Mouse (Mus musculus) macrophage (primary cell): ENCODE data around the gene Plvap. TPM values are rescaled to one million over a fixed set of nuclear protein-coding genes. Genes with fewer than 3 reads are reported as not detected.

Source experiments
- H3K27ac ChIP-seq: fragments of 350-480 bp; formaldehyde crosslinking; 2 replicates; pipeline ENCODE4 v1.9.0; 2021
- H3K36me3 ChIP-seq: fragments of 350-480 bp; formaldehyde crosslinking; 2 replicates; pipeline ENCODE4 v1.9.0; 2021; ENCODE audit errors: inconsistent target
- H3K4me3 ChIP-seq: fragments of 350-480 bp; formaldehyde crosslinking; 2 replicates; pipeline ENCODE4 v1.9.0; 2021; ENCODE audit errors: inconsistent target
- H3K79me2 ChIP-seq: fragments of 350-480 bp; formaldehyde crosslinking; 2 replicates; pipeline ENCODE4 v1.9.0; 2021; ENCODE audit errors: inconsistent target
- WGBS: methylation state at CpG from one replicate; pipeline ENCODE4 v1.1.7; 2026; ENCODE audit warnings: inconsistent platforms; ENCODE audit not compliant: missing documents; 5-methylcytosine and 5-hydroxymethylcytosine counted together
- polyA plus RNA-seq: library from polyadenylated mRNA; stranded (reverse); fragments of 250-400 nt; gene quantifications from 3 replicates; pipeline ENCODE4 v1.2.4, GENCODE M21; 2018; ENCODE audit warnings: inconsistent platforms

Gene Plvap
- polyA plus RNA-seq, 1 experiment from 2014 or later, result not detected

- Histone ChIP-seq H3K79me2 (no peaks in the 10 kb centered on the region), H3K36me3 (no peaks in the 10 kb centered on the region), H3K4me3 (no peak overlapping the region), H3K27ac (no peak overlapping the region)
- WGBS, result 94% methylated on average over 20 of the region's 20 CpGs
Observed at GRCm38 (mm10) chr8:71457659-71458270, 53.8 kb downstream of the Plvap start.

DNA sequence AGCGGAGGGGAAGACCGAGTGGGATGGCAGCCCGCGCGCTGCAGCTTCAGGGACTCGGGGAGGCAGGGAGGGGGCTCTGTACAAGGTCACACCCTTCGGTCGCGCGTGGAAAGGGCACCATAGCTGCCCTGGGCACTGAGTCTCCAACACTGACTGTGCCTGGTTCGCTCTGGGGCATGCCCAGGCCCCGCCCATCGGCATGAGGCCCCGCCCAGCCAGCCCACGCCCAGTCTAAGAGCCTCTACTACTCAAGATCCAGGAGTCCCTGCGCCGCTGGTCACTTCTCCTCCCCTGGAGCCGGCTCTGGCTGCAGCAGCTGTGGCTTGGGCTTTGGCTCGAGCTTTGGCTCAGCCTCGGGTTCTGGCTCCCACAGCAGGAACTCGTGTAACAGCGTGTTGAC lies 54.6 kb downstream of the Plvap start:
- no peaks in the 10 kb centered on the region for H3K36me3 ChIP-seq
- H3K27ac ChIP-seq, result no peak overlapping the region
- no peak overlapping the region for H3K4me3 ChIP-seq
- H3K79me2 ChIP-seq, result no peaks in the 10 kb centered on the region
- 84% methylated on average over 20 of the region's 22 CpGs for WGBS

GRCm38 (mm10) chr8:71454668-71455067 lies 56.9 kb downstream of the Plvap start:
- WGBS, result 82% methylated on average over 8 of the region's 8 CpGs
- no peak overlapping the region for H3K4me3 ChIP-seq

GRCm38 (mm10) chr8:71452669-71453068 lies 58.9 kb downstream of the Plvap start:
- H3K36me3 ChIP-seq, result no peaks in the 10 kb centered on the region
- no peak overlapping the region for H3K4me3 ChIP-seq
- no peaks in the 10 kb centered on the region for H3K79me2 ChIP-seq
- H3K27ac ChIP-seq, result no peak overlapping the region
- 83% methylated on average over 2 of the region's 2 CpGs for WGBS

More at GRCm38 (mm10) chr8:71454668-71455067, 56.9 kb downstream of the Plvap start:
- Histone ChIP-seq H3K79me2 (no peaks in the 10 kb centered on the region), H3K27ac (no peak overlapping the region), H3K36me3 (no peaks in the 10 kb centered on the region)

DNA sequence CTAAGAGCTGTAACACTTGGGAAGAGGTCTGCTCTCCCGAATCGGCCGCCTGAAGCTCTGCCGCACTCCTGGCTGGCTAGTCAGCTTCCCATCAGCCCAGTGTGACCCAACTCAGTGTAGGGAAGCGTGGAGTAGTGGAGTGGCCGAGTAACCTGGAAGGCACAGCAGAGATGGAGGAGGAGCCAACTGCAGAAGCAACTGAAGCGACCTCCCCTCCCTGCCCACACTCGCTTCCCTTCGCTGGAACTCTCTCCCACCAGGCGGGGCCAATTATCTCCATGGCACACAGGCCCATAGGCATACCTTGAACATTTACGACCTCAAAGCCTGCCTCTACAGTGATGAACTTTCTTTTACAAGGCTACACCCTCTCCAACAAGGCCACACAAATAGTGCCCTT lies 59.8 kb downstream of the Plvap start:
- Histone ChIP-seq H3K4me3 (no peak overlapping the region), H3K79me2 (no peaks in the 10 kb centered on the region), H3K27ac (no peak overlapping the region), H3K36me3 (no peaks in the 10 kb centered on the region)
- WGBS, result 75% methylated on average over 10 of the region's 11 CpGs

DNA sequence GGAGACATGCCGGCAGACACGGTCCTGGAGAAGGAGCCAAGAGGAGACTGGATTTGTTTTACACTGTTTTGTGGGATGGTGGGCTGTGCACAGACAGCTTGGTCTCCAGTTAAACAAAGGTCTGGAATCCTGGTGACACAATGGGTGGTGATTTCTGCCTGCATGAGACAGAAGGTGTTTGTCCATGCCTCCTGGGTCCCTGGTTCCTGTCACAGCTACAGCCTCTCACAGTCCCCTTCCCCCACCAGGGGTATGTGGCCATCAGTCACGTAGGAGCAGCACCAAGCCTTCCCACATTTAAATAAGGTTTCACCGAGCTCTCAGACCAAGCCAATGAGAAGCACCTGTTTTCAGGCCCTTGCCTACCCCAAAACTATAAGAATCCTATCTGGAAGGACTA lies 60.2 kb downstream of the Plvap start:
- no peak overlapping the region for H3K4me3 ChIP-seq
- no peak overlapping the region for H3K27ac ChIP-seq
- WGBS, result 96% methylated on average over 4 of the region's 4 CpGs
- H3K36me3 ChIP-seq, result no peaks in the 10 kb centered on the region
- H3K79me2 ChIP-seq, result no peaks in the 10 kb centered on the region

Other genes starting within 250 kb of the Plvap start
- gene Myo9b, start 239.0 kb downstream of the Plvap start, polyA plus RNA-seq, result 89.8 to 105 TPM (median 97.3 TPM) in 3 replicates
- 38.3 to 72.4 TPM (median 41.3 TPM) in 3 replicates for gene Haus8, start 238.8 kb downstream of the Plvap start, polyA plus RNA-seq
- 88.4 to 157 TPM (median 128 TPM) in 3 replicates for gene Use1, start 144.9 kb downstream of the Plvap start, polyA plus RNA-seq
- gene Ocel1, start 140.5 kb downstream of the Plvap start, polyA plus RNA-seq, result 10.2 to 15.8 TPM (median 13.3 TPM) in 3 replicates
- 3.7 to 12.5 TPM (median 11.6 TPM) in 3 replicates for gene Nr2f6, start 129.8 kb downstream of the Plvap start, polyA plus RNA-seq
- gene Ushbp1, start 116.0 kb downstream of the Plvap start, polyA plus RNA-seq, result not detected in 3 replicates
- gene Babam1, start 114.9 kb downstream of the Plvap start, polyA plus RNA-seq, result 69.5 to 91.2 TPM (median 74.0 TPM) in 3 replicates
- 0.33 to 1.1 TPM in 2 of 3 replicates, not detected in the other for gene Ankle1, start 105.7 kb downstream of the Plvap start, polyA plus RNA-seq
- 3.6 to 9.9 TPM (median 9.8 TPM) in 3 replicates for gene Abhd8, start 48.1 kb downstream of the Plvap start, polyA plus RNA-seq
- gene Mrpl34, start 46.8 kb downstream of the Plvap start, polyA plus RNA-seq, result 46.4 to 67.5 TPM (median 63.1 TPM) in 3 replicates
- 36.3 to 50.7 TPM (median 38.5 TPM) in 3 replicates for gene Dda1, start 42.6 kb downstream of the Plvap start, polyA plus RNA-seq
- gene Ano8, start 25.8 kb downstream of the Plvap start, polyA plus RNA-seq, result 3.4 to 7.2 TPM (median 6.4 TPM) in 3 replicates
- gene Gtpbp3, start 23.6 kb downstream of the Plvap start, polyA plus RNA-seq, result 4.0 to 12.7 TPM (median 11.4 TPM) in 3 replicates
- 0.12 to 0.17 TPM in 2 of 3 replicates, not detected in the other for gene Ccdc194, start 14.0 kb upstream of the Plvap start, polyA plus RNA-seq
- 155 to 1,074 TPM (median 938 TPM) in 3 replicates for gene Bst2, start 25.7 kb upstream of the Plvap start, polyA plus RNA-seq
- gene Mvb12a, start 31.2 kb upstream of the Plvap start, polyA plus RNA-seq, result 30.1 to 92.7 TPM (median 76.2 TPM) in 3 replicates
- gene Tmem221, start 47.1 kb upstream of the Plvap start, polyA plus RNA-seq, result 3.2 to 9.9 TPM (median 8.7 TPM) in 3 replicates
- gene Nxnl1, start 54.8 kb upstream of the Plvap start, polyA plus RNA-seq, result not detected in 3 replicates
- 59.7 to 109 TPM (median 64.8 TPM) in 3 replicates for gene Slc27a1, start 57.1 kb upstream of the Plvap start, polyA plus RNA-seq
- gene Pgls, start 80.4 kb upstream of the Plvap start, polyA plus RNA-seq, result 36.7 to 133 TPM (median 114 TPM) in 3 replicates
- 0.53 to 1.2 TPM (median 0.94 TPM) in 3 replicates for gene Fam129c, start 85.9 kb upstream of the Plvap start, polyA plus RNA-seq
- 108 to 170 TPM (median 143 TPM) in 3 replicates for gene Colgalt1, start 99.2 kb upstream of the Plvap start, polyA plus RNA-seq
- gene Unc13a, start 160.0 kb upstream of the Plvap start, polyA plus RNA-seq, result 0.98 to 1.4 TPM (median 1.4 TPM) in 3 replicates
- gene Jak3, start 164.5 kb upstream of the Plvap start, polyA plus RNA-seq, result 10.8 to 16.4 TPM (median 11.3 TPM) in 3 replicates
- gene Insl3, start 177.5 kb upstream of the Plvap start, polyA plus RNA-seq, result 0.64 to 0.95 TPM (median 0.93 TPM) in 3 replicates
- gene B3gnt3, start 190.0 kb upstream of the Plvap start, polyA plus RNA-seq, result 13.1 to 16.5 TPM (median 14.2 TPM) in 3 replicates
- 5.0 to 6.2 TPM (median 5.8 TPM) in 3 replicates for gene Fcho1, start 214.0 kb upstream of the Plvap start, polyA plus RNA-seq